Mouse (Mus musculus) retina, postnatal 7 days (tissue): ENCODE measurements around the gene Adamts4.

Source experiments
- DNase-seq: peaks from one replicate; pipeline ENCODE4 v3.0.0-alpha.2; 2012; ENCODE audit warnings: low read depth, low spot score

The Adamts4 gene

GRCm38 (mm10) chr1:171309321-171309720 lies 59.1 kb downstream of the Adamts4 start:
- DNase-seq, result no peak
